Mouse (Mus musculus): ENCODE measurements around the gene Mapk3. TPM values are rescaled to one million over a fixed set of nuclear protein-coding genes. Genes with fewer than 3 reads are reported as not detected.

Gene Mapk3
- total and polyA plus RNA-seq, 3 experiments: 22.4 to 48.5 (median 25.3) TPM

DNA sequence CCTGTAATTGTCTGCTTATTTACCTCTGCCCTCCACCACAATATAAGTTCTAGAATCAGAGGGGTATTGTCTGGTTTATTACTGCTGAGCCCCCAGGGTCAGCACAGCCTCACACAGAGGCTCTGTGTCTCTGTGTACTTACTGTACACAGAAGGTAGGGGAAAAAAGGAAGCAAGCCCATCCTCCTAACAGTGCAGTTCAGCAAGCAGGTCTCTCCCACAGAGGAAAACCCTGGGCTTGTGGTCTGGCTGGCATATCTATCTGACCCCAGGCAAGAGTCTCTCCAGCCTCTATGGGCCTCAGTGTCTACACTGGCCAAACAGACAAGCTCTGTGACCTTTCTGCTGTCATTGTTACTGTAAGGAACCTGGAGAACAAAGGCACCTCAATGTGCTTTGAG lies 44.4 kb downstream of the Mapk3 start (continued):
- TF ChIP-seq JUN (IDR thresholded peaks at IDR 0.05; ENCODE audit: insufficient read depth, low read depth, low read length) (no peak), USF1 (IDR thresholded peaks at IDR 0.05; ENCODE audit: low read depth, low read length) (no peak)

GRCm38 (mm10) chr7:126806956-126807355 lies 47.6 kb downstream of the Mapk3 start:
- H3K4me2 ChIP-seq (ENCODE audit: insufficient read depth, low read depth, poor library complexity, severe bottlenecking): no peak overlapping the region
- H3K27ac ChIP-seq (ENCODE audit: insufficient read depth, low read depth): no peak overlapping the region
- peaks cover 0 to 14% of the 10 kb centered on the region in 2 experiments; a peak in 2 of 4 replicates for H3K4me1 ChIP-seq (ENCODE audit: control insufficient read depth in 1 of 2, insufficient read depth in 2 of 2)
- in situ Hi-C loops (cut with MboI; ENCODE audit: low pct_ligation_motif_present, low pct_unique_long_range_greater_than_20kb, low sequenced_read_pairs) (no loop called here), dilution Hi-C loops (cut with MboI; ENCODE audit: extremely low pct_ligation_motif_present, extremely low pct_unique_long_range_greater_than_20kb, low sequenced_read_pairs) (no loop called here)
- H3K36me3 ChIP-seq (replicated peaks in 1 of 2; ENCODE audit: control insufficient read depth in 1 of 2, insufficient read depth in 1 of 2, low read length in 1 of 2): peaks cover 0 to 4% of the 10 kb centered on the region in 2 experiments
- no peak overlapping the region for H3K4me3 ChIP-seq (replicated peaks in 1 of 3; ENCODE audit: low read depth in 2 of 3, low read length in 2 of 3, poor library complexity in 1 of 3)
- no peaks in the 10 kb centered on the region for H3K27me3 ChIP-seq (replicated peaks)
- H3K9me3 ChIP-seq (replicated peaks; ENCODE audit: low read length): peaks cover 4% of the 10 kb centered on the region
- no peak for DNase-seq (ENCODE audit: extremely low read depth)
- TF ChIP-seq NRF1 (IDR thresholded peaks at IDR 0.05; ENCODE audit: low read depth, low read length) (no peak), ZMIZ1 (IDR thresholded peaks at IDR 0.05; ENCODE audit: low read depth, low read length) (no peak), SIN3A (IDR thresholded peaks at IDR 0.05; ENCODE audit: low read length) (no peak), ELF1 (IDR thresholded peaks at IDR 0.05; ENCODE audit: low read depth, low read length) (no peak), E2F4 (IDR thresholded peaks at IDR 0.05; ENCODE audit: insufficient replicate concordance, low read depth, low read length) (no peak), MAFK (IDR thresholded peaks at IDR 0.05; ENCODE audit: insufficient replicate concordance, low read length) (no peak), ETS1 (conservative IDR thresholded peaks at IDR 0.05; ENCODE audit: low read depth, low read length) (no peak)
- H3K9ac ChIP-seq (ENCODE audit: insufficient read depth, low read depth): no peak overlapping the region
- H3K79me2 ChIP-seq (replicated peaks; ENCODE audit: control insufficient read depth, extremely low read depth, insufficient read depth, poor library complexity, severe bottlenecking): no peaks in the 10 kb centered on the region

- H3K27ac ChIP-seq (ENCODE audit: insufficient read depth, low read depth): no peak overlapping the region
- no peaks in the 10 kb centered on the region for H3K27me3 ChIP-seq (replicated peaks)
- H3K4me2 ChIP-seq (ENCODE audit: insufficient read depth, low read depth, poor library complexity, severe bottlenecking): no peak overlapping the region
- no peak for DNase-seq (ENCODE audit: extremely low read depth)
- dilution Hi-C loops (cut with MboI; ENCODE audit: extremely low pct_ligation_motif_present, extremely low pct_unique_long_range_greater_than_20kb, low sequenced_read_pairs): no loop called here
- peaks cover 4% of the 10 kb centered on the region for H3K9me3 ChIP-seq (replicated peaks; ENCODE audit: low read length)
- peaks cover 0 to 2% of the 10 kb centered on the region in 2 experiments for H3K36me3 ChIP-seq (replicated peaks in 1 of 2; ENCODE audit: control insufficient read depth in 1 of 2, insufficient read depth in 1 of 2, low read length in 1 of 2)
- H3K4me1 ChIP-seq (ENCODE audit: control insufficient read depth in 1 of 2, insufficient read depth in 2 of 2): peaks cover under 1 to 14% of the 10 kb centered on the region in 2 experiments; a peak in 2 of 4 replicates
- in situ Hi-C loops (cut with MboI; ENCODE audit: low pct_ligation_motif_present, low pct_unique_long_range_greater_than_20kb, low sequenced_read_pairs): no loop called here
- no peaks in the 10 kb centered on the region for H3K79me2 ChIP-seq (replicated peaks; ENCODE audit: control insufficient read depth, extremely low read depth, insufficient read depth, poor library complexity, severe bottlenecking)
- no peak overlapping the region for H3K4me3 ChIP-seq (replicated peaks in 1 of 3; ENCODE audit: low read depth in 2 of 3, low read length in 2 of 3, poor library complexity in 1 of 3)
- H3K9ac ChIP-seq (ENCODE audit: insufficient read depth, low read depth): no peak overlapping the region
- TF ChIP-seq BHLHE40 (IDR thresholded peaks at IDR 0.05; ENCODE audit: low read depth, low read length): no peak
- TF ChIP-seq TBP (conservative IDR thresholded peaks at IDR 0.05; ENCODE audit: low read depth, low read length): no peak
- TF ChIP-seq USF2 (conservative IDR thresholded peaks at IDR 0.05; ENCODE audit: low read depth, low read length): no peak
- TF ChIP-seq SMC3 (IDR thresholded peaks at IDR 0.05; ENCODE audit: low read depth, low read length): no peak
- no peak for TF ChIP-seq MAZ (IDR thresholded peaks at IDR 0.05; ENCODE audit: low read depth, low read length)
- TF ChIP-seq MXI1 (IDR thresholded peaks at IDR 0.05; ENCODE audit: low read depth, low read length): no peak
- no peak for TF ChIP-seq MEF2A (IDR thresholded peaks at IDR 0.05; ENCODE audit: borderline replicate concordance, low read depth, low read length)
- TF ChIP-seq JUN (IDR thresholded peaks at IDR 0.05; ENCODE audit: insufficient read depth, low read depth, low read length): no peak
- TF ChIP-seq KAT2A (IDR thresholded peaks at IDR 0.05; ENCODE audit: insufficient replicate concordance, low read length): no peak
- no peak for TF ChIP-seq TCF12 (IDR thresholded peaks at IDR 0.05; ENCODE audit: low read depth, low read length)
- no peak for TF ChIP-seq CHD1 (IDR thresholded peaks at IDR 0.05; ENCODE audit: low read depth, low read length)
- no peak for TF ChIP-seq IRF4 (IDR thresholded peaks at IDR 0.05; ENCODE audit: low read depth, low read length)
- no peak for TF ChIP-seq GABPA (IDR thresholded peaks at IDR 0.05; ENCODE audit: insufficient replicate concordance, low read depth, low read length)
Measured at GRCm38 (mm10) chr7:126807405-126807804, 48.0 kb downstream of the Mapk3 start.
